Mouse (Mus musculus): ENCODE data around the gene Kcnh7.

Kcnh7 gene

GRCm38 (mm10) chr2:62651890-62652289 lies 532.2 kb downstream of the Kcnh7 start:
- no peak for DNase-seq (ENCODE audit: extremely low read depth, low read depth, low spot score)

GRCm38 (mm10) chr2:62646671-62647289 lies 537.3 kb downstream of the Kcnh7 start:
- DNase-seq (ENCODE audit: extremely low read depth, low read depth, low spot score) = no peak

GRCm38 (mm10) chr2:62646014-62646645 lies 538.0 kb downstream of the Kcnh7 start, which contains the start of gene Ifih1:
Gene Ifih1, minus strand, starts transcription at chr2:62646255.
- DNase-seq (ENCODE audit: extremely low read depth, low read depth, low spot score) = no peak

GRCm38 (mm10) chr2:62645475-62645874 lies 538.6 kb downstream of the Kcnh7 start:
- DNase-seq (ENCODE audit: extremely low read depth, low read depth, low spot score) = no peak

GRCm38 (mm10) chr2:62644891-62645290 lies 539.2 kb downstream of the Kcnh7 start:
- no peak for DNase-seq (ENCODE audit: extremely low read depth, low read depth, low spot score)

Measured in fat pad, adult 2 months (tissue).